Mouse (Mus musculus) left cerebral cortex, adult 8-10 months (tissue): ENCODE measurements at regions not wholly inside any gene's neighbourhood (a gene's known extent, or its start where the extent isn't known, plus 50 kb on each side); places are given as distances from the start of the nearest gene placed in this dataset.

Experiments
- DNase-seq, 2 experiments: peaks; one replicate each; pipeline ENCODE4 v3.0.0; 2022; ENCODE audit warnings: low spot score in 2 of 2

DNA sequence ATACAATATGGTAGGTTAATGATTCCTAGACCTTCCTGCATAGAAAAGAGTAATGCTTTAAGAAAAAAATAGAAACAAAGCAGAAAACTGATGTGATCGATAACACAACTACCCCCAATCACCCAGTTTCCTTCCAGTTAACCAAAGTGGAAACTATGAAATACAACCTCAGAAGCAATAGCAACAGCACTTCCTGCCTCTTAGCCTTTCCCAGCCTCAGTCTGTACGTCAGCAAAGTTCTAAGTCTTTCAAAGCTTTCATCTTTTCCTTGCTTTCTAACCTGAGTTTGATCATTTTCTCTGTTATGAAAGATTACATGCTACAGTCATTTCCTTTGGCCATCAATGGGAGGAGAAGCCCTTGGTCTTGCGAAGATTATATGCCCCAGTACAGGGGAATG lies 355.9 kb upstream of the Cblb start:
- DNase-seq: no peak

DNA sequence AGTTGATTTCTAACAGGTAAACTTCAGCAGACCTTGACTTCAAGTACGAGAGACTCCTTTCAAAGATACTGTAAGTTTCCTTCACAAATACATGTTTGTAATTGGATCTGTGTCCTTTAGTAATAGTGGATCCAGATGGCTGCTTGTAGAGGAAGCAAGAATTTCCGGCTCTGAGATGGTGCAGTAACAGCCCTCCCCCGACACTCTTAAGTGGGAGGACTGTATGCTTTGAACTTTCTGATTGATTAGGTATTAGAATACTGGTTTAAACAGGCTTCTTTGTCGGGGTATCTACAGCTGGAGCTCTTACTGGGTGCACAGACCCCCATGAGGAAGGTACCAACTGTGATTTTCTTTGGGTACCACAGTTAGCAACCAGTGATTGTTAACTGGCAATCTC lies 355.0 kb upstream of the Cblb start:
- no peak for DNase-seq

DNA sequence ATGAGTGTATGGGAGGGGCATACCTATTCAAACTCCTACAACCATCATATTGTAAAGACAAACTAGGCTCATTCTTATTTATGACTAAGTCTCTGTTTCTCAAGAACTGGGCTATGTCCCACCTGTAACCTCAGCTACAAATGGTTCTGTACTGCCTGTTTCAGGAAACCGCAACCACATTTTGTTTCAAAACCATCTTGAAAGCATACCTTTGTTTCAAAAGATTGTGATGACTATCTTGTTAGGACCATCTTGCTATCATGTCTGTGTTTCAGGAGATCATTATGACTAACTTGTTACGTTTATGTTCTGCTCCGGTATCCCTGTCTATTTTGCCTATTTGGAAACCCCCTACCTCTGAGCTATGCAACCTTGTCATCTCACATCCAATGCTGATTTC lies 340.2 kb upstream of the Cblb start:
- no peak for DNase-seq

DNA sequence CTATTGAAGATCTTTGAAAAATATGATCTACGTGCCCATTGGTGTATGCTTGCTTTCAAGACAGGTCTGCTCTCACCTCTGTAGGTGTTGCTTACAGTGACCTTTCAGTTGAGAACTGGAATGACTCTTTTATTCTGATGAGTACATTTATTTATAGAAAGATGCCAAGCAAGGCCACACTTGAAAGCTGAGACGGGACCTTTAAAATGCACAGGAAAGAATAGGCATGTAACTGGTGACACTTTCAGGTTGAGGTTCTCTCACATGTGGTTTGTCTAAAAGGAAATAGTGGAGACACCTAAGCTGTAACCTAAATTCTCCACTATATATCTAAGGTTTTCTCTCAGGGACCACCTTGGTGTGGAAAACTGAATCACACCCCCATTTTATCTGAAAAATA lies 326.0 kb upstream of the Cblb start:
- DNase-seq: no peak

DNA sequence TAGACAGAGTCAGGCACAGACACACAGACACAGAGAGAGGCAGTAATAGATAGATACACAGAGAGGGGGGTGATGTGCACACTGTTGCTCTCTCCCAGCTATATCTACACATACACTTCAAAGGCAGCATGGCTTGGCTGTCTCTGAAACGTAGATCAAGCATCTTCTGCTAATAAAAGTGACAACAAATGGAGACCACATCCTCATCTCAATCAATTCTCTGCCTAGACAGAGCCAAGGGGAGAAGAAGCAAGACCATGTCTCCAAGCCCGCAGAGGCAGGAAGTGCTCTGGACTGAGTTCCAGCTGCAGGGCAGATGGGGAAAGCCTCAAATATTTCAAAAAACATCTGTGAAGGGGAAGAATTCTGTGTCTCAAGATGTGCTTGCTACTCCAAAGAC lies 312.3 kb upstream of the Cblb start:
- DNase-seq: no peak

DNA sequence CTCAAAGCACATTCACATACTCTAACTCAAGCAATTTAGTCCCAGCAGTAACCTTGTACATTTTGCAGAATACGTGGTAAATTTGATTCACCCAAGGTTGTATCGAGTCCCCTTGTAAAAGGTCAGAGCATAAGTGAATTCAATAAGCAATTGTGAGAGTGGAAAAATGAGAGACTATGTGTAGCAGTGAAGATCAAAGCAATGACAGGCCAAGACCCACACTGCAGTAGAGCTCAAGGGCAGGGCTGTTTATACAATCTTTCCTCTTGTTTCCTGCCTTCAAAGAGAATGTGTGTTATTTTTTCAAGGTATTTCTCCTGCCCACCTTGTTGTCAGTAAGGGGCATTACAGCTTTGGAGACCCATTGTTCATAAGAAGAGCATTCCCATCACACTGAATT lies 311.4 kb upstream of the Cblb start:
- DNase-seq: no peak

DNA sequence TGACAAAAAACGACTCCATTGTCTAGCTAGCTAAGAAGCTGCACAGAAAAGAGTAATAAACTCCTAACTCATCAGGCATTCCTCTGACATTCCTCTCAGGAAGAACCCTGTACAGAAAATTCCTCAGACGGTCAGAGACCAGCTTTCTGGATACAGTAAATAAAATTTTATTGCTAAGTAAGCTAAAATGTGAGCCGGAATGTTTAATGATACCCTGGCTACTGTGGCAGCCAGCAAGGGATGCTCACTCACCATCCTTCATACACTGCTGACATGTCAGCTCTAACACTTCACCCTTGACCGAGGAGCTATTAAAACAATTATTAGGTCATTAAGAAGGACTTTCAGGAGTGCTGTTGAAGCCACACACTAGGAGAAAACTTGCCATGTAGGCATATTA lies 308.3 kb upstream of the Cblb start:
- DNase-seq: no peak

DNA sequence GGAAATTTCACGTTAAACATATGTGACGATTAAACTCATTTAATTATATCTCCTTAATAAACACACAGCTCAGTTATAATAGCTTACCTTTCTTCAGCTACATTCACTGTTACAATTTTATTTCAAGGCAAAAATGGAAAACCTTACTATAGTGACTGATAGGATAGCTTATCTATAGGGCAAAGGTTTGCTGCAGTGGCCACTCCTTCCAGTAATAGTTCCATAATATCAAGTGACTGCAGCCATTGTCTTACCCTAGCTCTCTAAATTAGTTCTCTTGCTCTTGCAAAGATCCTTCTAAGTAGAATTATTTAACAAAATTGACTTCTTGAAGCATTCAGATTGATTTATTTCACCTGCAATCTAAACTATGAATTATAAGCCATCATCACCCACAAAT lies 289.1 kb upstream of the Cblb start:
- DNase-seq: no peak

DNA sequence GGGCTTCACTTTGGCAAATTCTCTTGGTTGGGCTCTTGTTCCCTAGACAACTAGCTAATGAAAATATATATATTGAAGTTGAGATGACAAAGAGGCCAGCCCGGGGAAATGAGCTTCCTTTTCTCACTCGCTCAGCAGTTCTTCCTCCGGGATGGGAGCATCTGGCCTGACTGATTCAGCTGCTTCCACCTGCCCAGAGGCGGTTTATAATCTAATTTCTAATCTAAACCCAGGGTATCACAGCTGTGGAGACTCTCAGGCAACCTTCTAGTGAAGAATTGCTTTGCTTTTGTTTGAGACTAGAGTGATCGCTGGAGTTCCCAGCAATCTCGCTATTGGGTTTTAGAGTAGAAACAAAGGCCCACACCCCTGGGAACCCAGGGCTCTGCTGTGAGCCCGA lies 279.1 kb upstream of the Cblb start:
- DNase-seq: no peak

DNA sequence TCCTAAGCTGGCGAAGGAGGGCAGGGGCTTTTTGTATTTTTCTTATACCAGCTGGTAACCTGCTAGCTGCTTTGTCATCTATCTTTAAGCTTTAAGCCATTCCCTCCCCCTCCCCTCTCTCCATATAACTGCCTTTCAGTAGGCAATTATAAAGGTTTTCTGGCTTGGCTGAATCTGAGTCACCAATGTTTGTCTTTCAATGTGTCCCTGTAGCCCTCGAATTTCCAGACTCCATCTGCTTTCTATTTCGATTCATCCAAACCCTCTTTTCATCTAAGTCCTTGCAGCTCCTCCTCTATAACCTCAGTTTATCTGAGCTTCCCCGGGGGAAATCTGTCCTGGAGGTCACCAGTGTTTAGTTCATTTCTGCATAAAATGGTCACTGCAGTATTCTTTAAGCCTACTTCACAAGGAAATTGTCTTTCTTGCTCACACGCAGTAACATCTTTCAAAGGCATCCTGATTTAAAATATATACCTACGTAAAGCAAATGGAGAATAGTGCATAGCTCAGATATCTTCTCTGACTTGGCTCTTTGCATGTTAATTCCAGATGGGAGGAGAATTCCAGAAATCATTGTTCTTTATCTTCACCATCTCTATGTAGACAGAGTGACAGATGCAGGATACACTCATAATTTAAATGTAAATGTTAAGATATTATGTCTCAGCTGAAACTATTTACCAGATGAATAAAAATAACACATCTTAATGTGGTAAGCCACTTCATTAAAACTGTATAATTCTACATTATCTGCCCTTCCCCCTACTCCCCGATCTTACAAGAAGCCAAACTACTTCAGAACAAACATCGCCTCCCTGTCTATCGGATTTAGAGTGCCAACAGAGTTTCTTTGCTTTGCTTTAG lies 272.4 kb upstream of the Cblb start:
- peak in 1 of 2 experiments; percentile 5 for DNase-seq

DNA sequence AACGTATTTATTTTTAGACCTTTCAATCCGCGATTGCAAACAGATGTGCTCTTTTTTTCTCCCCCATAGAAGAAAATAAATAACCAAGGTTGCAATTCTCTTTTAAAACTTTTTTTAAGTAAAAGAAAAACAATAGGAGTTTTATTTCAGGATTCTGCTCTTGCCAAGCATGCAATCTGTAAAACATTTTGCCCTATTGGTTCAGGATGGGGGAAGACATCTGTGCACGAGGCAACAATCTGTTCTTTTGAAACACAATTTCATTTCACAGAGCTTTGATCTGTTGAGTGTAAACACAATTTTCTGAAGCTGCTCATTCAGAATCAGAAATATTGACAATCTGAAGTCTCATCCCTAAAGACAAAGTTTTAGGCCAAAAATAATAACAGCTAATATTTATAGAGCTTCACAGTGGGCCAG lies 271.8 kb upstream of the Cblb start:
- no peak for DNase-seq

DNA sequence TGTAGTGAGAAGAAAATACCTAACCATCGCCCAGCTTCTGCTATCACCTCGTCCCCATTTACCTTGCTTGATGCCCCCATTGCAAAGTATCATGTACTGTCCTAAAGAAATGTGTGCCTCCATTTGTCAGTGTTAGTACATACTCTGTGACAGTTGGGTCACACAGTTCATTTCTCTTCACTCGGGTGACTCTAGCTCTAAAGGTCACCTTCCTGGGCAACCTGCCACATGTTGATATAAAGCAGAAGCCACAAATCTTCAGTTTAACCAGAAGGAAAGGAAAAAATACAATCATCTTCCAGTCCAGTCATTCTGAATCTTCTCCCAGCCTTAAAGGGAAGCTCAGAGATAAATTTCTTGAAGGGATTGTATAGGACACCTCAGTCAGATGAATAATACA lies 263.5 kb upstream of the Cblb start:
- no peak for DNase-seq

DNA sequence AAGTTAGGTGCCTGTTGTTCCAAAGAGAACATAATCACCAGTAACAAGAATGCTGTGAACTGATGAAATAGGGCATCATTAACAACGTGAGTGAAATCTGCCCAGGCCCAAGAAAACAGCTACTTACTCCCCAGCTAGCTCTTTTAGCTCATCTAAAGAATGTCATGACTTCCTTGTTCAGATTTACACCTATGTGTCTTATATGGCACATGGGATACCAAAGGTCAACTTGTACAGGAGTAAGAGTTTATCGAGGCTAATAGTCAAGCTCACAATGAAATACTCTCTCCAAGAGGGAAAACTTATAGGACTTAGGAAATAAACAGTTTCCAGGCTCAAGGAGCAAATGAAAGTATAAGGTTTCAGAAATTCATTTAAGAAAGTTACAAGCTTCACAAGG lies 252.1 kb upstream of the Cblb start:
- no peak for DNase-seq

DNA sequence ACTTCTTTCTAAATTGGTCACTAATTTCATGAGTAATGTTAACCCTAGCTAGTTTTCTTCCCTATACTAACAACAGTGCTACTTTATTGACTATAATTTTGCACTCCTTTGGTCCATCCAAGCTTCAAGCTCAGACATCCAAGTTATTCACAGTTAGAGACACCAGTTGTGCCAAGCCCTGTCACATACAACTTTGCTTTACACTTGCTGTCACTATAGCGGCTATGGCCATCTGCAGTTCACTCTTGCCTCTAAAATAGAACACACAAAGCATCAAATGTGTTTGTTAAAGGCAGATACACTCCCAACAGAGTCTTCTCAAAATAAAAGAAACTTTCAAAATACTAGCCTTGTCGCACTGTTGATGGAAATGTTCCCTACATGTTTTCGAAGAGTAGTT lies 236.0 kb upstream of the Cblb start:
- no peak for DNase-seq

DNA sequence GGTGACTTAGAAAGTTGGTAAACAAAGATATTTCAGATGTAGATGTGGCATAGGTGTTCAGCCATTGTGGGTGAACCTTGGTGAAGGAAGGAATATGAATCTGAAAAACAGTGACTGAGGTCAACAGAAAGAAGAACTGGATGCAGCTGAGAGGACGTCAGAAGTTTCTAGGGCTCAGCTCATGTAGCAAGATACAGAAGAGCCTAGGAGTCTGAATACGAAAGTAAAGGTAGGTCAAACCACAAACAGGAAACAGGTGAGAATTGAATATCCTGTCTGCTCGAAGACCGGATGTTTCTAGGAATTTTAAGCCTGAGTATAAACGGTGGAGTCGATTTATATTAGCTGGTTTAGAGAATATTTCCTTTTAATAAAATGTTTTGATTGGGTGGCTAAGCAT lies 223.7 kb upstream of the Cblb start:
- DNase-seq: no peak

DNA sequence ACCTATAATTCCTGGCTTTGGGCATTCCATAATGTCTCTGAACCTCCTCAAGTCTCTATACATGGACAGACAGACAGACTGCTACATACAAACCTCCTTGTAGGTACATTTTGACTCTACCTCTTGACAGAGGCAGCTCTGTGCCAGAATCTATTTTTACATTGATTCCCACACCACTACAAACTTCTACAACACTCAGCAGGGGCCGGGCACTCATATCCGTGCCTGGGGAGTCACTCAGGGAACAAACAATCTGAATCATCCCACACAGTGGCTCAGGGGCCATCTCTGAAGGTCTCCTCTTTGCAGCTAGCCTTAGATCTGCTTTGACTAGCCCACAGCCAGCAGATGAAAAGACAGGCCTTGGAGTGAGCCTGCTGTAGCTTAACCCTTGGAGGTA lies 221.9 kb upstream of the Cblb start:
- no peak for DNase-seq

DNA sequence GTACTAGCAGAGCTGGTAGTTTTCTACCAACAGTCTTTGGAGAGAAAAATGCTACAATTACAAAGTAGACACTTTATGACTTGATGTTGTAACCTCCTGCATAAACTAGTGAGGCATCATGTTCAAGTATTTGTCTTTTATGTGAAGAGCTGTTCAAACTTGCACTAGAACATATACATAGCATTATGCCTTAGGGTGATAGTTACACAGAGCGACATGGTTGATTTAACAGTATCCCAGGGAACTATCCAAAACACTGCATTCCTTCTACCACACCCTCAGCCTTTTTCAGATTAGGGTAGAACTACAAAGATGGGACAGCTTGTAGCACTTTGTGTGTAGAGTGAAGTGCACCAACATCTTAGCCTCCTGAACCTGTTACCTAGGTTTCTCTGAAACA lies 220.0 kb upstream of the Cblb start:
- no peak for DNase-seq

DNA sequence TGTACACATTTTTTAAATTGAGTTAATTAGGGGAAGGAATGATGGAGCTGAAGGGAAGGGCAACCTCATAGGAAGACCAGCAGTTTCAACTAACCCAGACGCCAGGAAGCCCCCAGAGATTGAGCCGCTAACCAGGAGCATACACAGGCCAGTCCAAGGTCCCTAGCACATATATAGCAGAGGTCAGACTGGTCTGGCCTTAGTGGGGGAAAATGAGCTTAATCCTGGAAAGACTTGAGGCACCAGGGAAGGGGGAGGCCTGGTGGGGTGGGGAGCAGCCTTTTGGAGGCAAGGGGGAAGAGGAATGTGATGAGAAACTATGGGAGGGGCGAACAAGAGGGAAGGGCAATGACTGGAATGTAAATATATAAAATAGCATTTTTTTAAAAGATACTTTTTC lies 188.3 kb upstream of the Cblb start:
- DNase-seq: no peak

DNA sequence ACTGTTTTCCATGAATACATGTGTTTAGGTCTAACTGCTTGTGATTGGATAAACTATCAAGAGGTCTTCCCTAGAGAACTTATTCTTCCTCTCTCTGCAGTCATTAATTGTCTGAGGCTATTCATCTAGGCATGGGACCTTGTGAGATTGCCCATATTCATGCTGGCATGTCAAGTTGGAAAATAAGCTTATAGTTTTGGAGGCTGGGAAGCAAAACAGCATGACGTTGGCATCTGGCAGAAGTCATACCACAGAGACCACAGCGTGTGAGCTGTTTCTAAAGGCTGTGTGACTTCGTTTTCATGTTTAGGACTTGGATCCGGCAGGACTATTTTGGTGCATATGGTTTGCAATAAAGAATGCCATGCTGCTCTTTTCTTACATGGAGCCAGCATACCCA lies 185.5 kb upstream of the Cblb start:
- no peak for DNase-seq

DNA sequence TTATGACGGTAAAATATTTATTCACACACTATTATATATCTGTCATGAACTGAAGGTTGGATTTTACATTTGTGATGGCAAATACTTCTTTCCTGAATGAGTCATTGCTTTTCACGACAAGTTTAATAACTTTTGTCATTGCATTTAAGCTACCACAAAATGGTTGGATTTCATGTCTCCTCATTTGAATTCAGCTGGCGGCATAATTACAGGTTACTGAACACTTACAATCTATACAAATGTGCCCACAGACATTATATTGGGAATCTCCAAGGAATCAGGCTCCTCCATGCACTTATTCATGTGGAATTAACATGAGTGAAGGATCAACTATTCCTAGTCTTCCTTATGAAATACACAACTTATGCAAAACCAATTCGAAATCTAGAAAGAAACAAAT lies 150.3 kb upstream of the Cblb start:
- DNase-seq: no peak

DNA sequence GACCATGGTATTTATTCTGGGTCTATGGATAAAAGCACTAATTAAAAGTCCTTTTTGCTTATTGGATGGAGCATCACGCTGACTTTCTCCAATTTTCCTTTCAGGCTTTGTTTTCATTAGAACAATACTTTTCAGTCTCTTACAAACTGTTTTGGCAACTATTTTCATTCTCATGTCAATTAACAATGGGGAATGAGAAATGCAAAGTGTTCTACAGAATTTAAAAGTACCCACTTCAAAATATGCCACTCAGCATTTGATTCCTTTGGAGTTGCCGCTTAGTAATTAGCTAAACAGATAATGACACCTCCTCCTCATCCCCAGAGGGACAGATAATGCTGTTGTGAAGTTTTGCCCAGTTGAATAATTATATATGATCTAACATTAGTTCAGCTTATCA lies 149.9 kb upstream of the Cblb start:
- DNase-seq: no peak

DNA sequence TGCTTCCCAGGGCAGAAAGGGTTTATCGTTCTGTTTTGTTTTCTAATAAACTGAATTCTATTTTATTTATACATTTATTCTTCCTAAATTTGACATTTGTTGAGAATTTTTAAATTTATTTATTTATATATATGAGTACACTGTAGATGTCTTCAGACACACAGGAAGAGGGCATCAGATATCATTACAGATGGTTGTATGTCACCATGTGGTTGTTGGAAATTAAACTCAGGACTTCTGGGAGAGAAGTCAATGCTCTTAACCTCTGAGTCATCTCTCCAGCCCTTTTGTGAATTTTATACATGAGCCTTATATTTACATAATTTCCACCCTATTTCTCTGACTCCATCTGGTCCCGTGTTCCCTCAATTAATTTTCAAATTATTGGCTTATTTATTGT lies 147.2 kb upstream of the Cblb start:
- DNase-seq: no peak

DNA sequence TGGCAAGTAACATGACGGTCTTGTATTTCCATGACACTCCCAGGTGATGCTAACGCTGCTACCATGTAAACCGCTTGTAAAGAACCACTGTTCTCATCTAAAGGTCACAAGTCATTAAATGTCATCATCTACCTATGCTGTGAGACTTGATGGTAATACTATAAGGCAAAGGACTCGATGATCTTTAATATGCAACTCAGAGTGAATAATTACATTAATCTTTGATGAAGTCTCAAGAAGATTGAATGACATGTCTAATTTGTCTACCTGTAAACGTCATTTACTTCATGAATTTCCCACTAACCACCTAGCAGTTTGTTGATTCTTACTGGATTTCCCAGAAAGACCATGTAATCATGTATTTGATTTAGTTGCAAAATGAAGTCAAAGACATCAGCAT lies 143.5 kb upstream of the Cblb start:
- no peak for DNase-seq

DNA sequence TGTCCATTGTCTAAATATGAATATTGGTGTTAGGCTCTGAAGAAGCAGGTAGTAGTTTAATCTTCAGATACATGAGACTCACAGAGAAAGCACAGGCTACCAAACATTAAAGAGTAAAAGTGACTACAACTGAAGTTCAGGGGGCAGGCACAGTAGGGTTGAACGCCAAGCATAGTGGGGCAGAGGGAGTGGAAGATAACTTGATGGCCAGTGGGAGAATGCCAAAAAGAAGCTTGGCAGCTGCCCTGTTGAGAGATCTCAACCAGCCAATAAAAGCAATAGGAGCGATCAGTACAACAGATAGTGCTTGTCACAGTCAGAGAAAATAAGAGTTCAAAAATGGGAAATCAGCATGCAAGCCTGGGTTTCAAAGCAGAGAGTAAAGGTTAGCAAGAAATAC lies 125.4 kb upstream of the Cblb start:
- DNase-seq: no peak
